Comparison of ENCODE assay signal across 12 mouse cellular contexts in genomic region chr2:157875111-157875510, GRCm38 (mm10). TPM values are rescaled to one million over a fixed set of nuclear protein-coding genes. Genes with fewer than 3 reads are reported as not detected.
DNase-seq lines count a peak whose midpoint lies in the region; ATAC-seq and TF ChIP-seq lines count a peak whose summit lies in the region.
"Had no signal": no experiment of that assay in that cellular context is flagged by ENCODE, and none has a peak within 500 bp of the region (broad histone marks: within the 10 kb centered on the region; RNA-seq: fewer than 3 reads in every experiment).

No protein-coding gene starts in this region.

- peak; percentile 58 to 71 for DNase-seq in gastrocnemius, adult 8-10 months (ENCODE audit: low spot score in 2 of 2)
- no peak for DNase-seq in gastrocnemius, postnatal 14 days
- no peak for DNase-seq in midbrain, embryonic 11.5 days (ENCODE audit: low spot score, missing footprints)
- no peak for DNase-seq in midbrain, postnatal 0 days (ENCODE audit: low spot score)
- no peak for DNase-seq in Muller cell, postnatal 12 days (ENCODE audit: inconsistent ontology term)
- DNase-seq: layer of hippocampus, postnatal 36 days; thymus, postnatal 36 days had no signal

- no peak overlapping the region for H3K9ac ChIP-seq in midbrain, embryonic 13.5 days (replicated peaks)
- H3K9ac ChIP-seq in midbrain, embryonic 11.5 days (ENCODE audit: low read length): no peak overlapping the region
- no peak overlapping the region for H3K9ac ChIP-seq in forebrain, embryonic 15.5 days (replicated peaks)
- H3K9ac ChIP-seq in midbrain, postnatal 0 days (replicated peaks; ENCODE audit: low read length, poor library complexity, severe bottlenecking): no peak overlapping the region
- H3K9ac ChIP-seq: heart, embryonic 12.5 days had no signal

- peak overlapping the region; percentile 35; the same call in 1 of the 2 replicates for H3K27ac ChIP-seq in midbrain, embryonic 13.5 days
- no peak overlapping the region for H3K27ac ChIP-seq in midbrain, embryonic 11.5 days (ENCODE audit: low read depth, low read length)
- H3K27ac ChIP-seq in forebrain, embryonic 15.5 days (replicated peaks): peak overlapping the region; percentile 16; the same call in 1 of the 2 replicates
- peak overlapping the region; percentile 32; the same call in 1 of the 2 replicates for H3K27ac ChIP-seq in midbrain, postnatal 0 days (ENCODE audit: low read depth, low read length)

- TF ChIP-seq CTCF in midbrain, postnatal 0 days (IDR thresholded peaks at IDR 0.05): no peak

- no peak for ATAC-seq in midbrain, embryonic 13.5 days
- no peak for ATAC-seq in midbrain, embryonic 11.5 days (ENCODE audit: low FRiP score)
- ATAC-seq in forebrain, embryonic 15.5 days (replicated peaks): no peak
- no peak for ATAC-seq in midbrain, postnatal 0 days (ENCODE audit: low FRiP score)

- no peak overlapping the region for H3K4me2 ChIP-seq in midbrain, embryonic 13.5 days (replicated peaks)
- H3K4me2 ChIP-seq in midbrain, embryonic 11.5 days: no peak overlapping the region
- H3K4me2 ChIP-seq in forebrain, embryonic 15.5 days (replicated peaks): no peak overlapping the region
- no peak overlapping the region for H3K4me2 ChIP-seq in midbrain, postnatal 0 days (ENCODE audit: low read depth, low read length, poor library complexity, severe bottlenecking)
- H3K4me2 ChIP-seq: heart, embryonic 12.5 days had no signal

- H3K27me3 ChIP-seq in midbrain, embryonic 13.5 days: no peaks in the 10 kb centered on the region
- H3K27me3 ChIP-seq in midbrain, embryonic 11.5 days (ENCODE audit: control insufficient read depth, insufficient read depth, low read length): no peaks in the 10 kb centered on the region
- no peaks in the 10 kb centered on the region for H3K27me3 ChIP-seq in forebrain, embryonic 15.5 days
- no peaks in the 10 kb centered on the region for H3K27me3 ChIP-seq in midbrain, postnatal 0 days (ENCODE audit: insufficient read depth, low read length)
- H3K27me3 ChIP-seq: CH12.LX had no signal

- intact Hi-C loops in gastrocnemius, postnatal 14 days (cut with DNase I; ENCODE audit: low total_unique reads): no loop called here

- H3K4me1 ChIP-seq in midbrain, embryonic 13.5 days (replicated peaks): no peaks in the 10 kb centered on the region; the same call in 1 of the 2 replicates
- no peaks in the 10 kb centered on the region for H3K4me1 ChIP-seq in midbrain, embryonic 11.5 days (ENCODE audit: control insufficient read depth, insufficient read depth, low read length)
- H3K4me1 ChIP-seq in forebrain, embryonic 15.5 days: peaks cover 35% of the 10 kb centered on the region
- H3K4me1 ChIP-seq in midbrain, postnatal 0 days (ENCODE audit: insufficient read depth, low read length): peaks cover 17% of the 10 kb centered on the region; the same call in 1 of the 2 replicates
- H3K4me1 ChIP-seq: heart, embryonic 12.5 days had no signal

- H3K36me3 ChIP-seq in midbrain, embryonic 13.5 days: peaks cover 27% of the 10 kb centered on the region
- H3K36me3 ChIP-seq in midbrain, embryonic 11.5 days (ENCODE audit: control insufficient read depth, insufficient read depth, low read length): no peaks in the 10 kb centered on the region; the same call in 1 of the 2 replicates
- H3K36me3 ChIP-seq in forebrain, embryonic 15.5 days: no peaks in the 10 kb centered on the region
- H3K36me3 ChIP-seq in midbrain, postnatal 0 days (ENCODE audit: insufficient read depth, low read length): 0 out of 2 replicates have a peak, but pooled peaks cover 7% of the 10 kb centered on the region

- no peaks in the 10 kb centered on the region for H3K9me3 ChIP-seq in midbrain, embryonic 13.5 days
- H3K9me3 ChIP-seq in midbrain, embryonic 11.5 days (ENCODE audit: control insufficient read depth, low read length): no peaks in the 10 kb centered on the region
- H3K9me3 ChIP-seq in forebrain, embryonic 15.5 days: no peaks in the 10 kb centered on the region
- no peaks in the 10 kb centered on the region for H3K9me3 ChIP-seq in midbrain, postnatal 0 days (ENCODE audit: low read length)
- H3K9me3 ChIP-seq: heart, embryonic 12.5 days had no signal

- no peak overlapping the region for H3K4me3 ChIP-seq in midbrain, embryonic 13.5 days (replicated peaks)
- no peak overlapping the region for H3K4me3 ChIP-seq in midbrain, embryonic 11.5 days (ENCODE audit: low read depth, low read length)
- H3K4me3 ChIP-seq in forebrain, embryonic 15.5 days: no peak overlapping the region
- no peak overlapping the region for H3K4me3 ChIP-seq in midbrain, postnatal 0 days (ENCODE audit: low read depth, low read length)
- H3K4me3 ChIP-seq: heart, embryonic 12.5 days had no signal

- 73% methylated on average over 8 of the region's 8 CpGs for WGBS in midbrain, embryonic 13.5 days
- 76% methylated on average over 8 of the region's 8 CpGs for WGBS in midbrain, embryonic 11.5 days
- 49% methylated on average over 8 of the region's 8 CpGs for WGBS in forebrain, embryonic 15.5 days
- 51% methylated on average over 8 of the region's 8 CpGs for WGBS in midbrain, postnatal 0 days

RNA-seq across cellular contexts. Expression of gene Vstm2l, which starts 39.3 kb away (rescaled TPM):
- not detected for total RNA-seq in gastrocnemius, adult 8-10 months (2022)
- not detected for total RNA-seq in gastrocnemius, postnatal 14 days (2021)
- 11.3 and 19.3 TPM in 2 replicates for polyA plus RNA-seq in midbrain, embryonic 13.5 days (2015; fragmentation: Nextera tagmentation; extraction: Ambion mirVana)
- polyA plus RNA-seq in midbrain, embryonic 11.5 days (2014; fragmentation: Nextera tagmentation; extraction: Ambion mirVana): 3.4 and 3.5 TPM in 2 replicates
- polyA plus RNA-seq in forebrain, embryonic 15.5 days (2015; fragmentation: Nextera tagmentation; extraction: Ambion mirVana): 7.7 and 8.4 TPM in 2 replicates
- total RNA-seq in midbrain, postnatal 0 days (2014; rRNA removed): 349 and 393 TPM in 2 replicates
- polyA plus RNA-seq in midbrain, postnatal 0 days (2015; fragmentation: Nextera tagmentation; extraction: Ambion mirVana): 57.0 and 61.8 TPM in 2 replicates
- total RNA-seq: CH12.LX had no signal
- polyA plus RNA-seq: heart, embryonic 12.5 days; lung, embryonic 16.5 days had no signal

Comparison
In these comparisons a context has a peak if more than half of its experiments do, and no peak if none do; other contexts are left out.
1. DNase-seq: peak in gastrocnemius, adult 8-10 months (2 of 2); none in gastrocnemius, postnatal 14 days (single experiment), midbrain, embryonic 11.5 days (single experiment), midbrain, postnatal 0 days (single experiment) and Muller cell, postnatal 12 days (single experiment).